Mouse (Mus musculus) macrophage (primary cell): ENCODE results near the gene Cdkn2d. TPM values are rescaled to one million over a fixed set of nuclear protein-coding genes. Genes with fewer than 3 reads are reported as not detected.
"Not testable (repeated sequence)": the region's sequence is repeated elsewhere in the genome, so short reads cannot be mapped to it uniquely, and the experiment has no call there.

ENCODE experiments used
- H3K27ac ChIP-seq: fragments of 350-480 bp; formaldehyde crosslinking; 2 replicates; pipeline ENCODE4 v1.9.0; 2021
- H3K36me3 ChIP-seq: fragments of 350-480 bp; formaldehyde crosslinking; 2 replicates; pipeline ENCODE4 v1.9.0; 2021; ENCODE audit errors: inconsistent target
- H3K4me3 ChIP-seq: fragments of 350-480 bp; formaldehyde crosslinking; 2 replicates; pipeline ENCODE4 v1.9.0; 2021; ENCODE audit errors: inconsistent target
- H3K79me2 ChIP-seq: fragments of 350-480 bp; formaldehyde crosslinking; 2 replicates; pipeline ENCODE4 v1.9.0; 2021; ENCODE audit errors: inconsistent target
- WGBS: methylation state at CpG from one replicate; pipeline ENCODE4 v1.1.7; 2026; ENCODE audit warnings: inconsistent platforms; ENCODE audit not compliant: missing documents; 5-methylcytosine and 5-hydroxymethylcytosine counted together
- polyA plus RNA-seq: library from polyadenylated mRNA; stranded (reverse); fragments of 250-400 nt; gene quantifications from 3 replicates; pipeline ENCODE4 v1.2.4, GENCODE M21; 2018; ENCODE audit warnings: inconsistent platforms

Gene Cdkn2d
- polyA plus RNA-seq, 1 experiment from 2014 or later, result 6.1 TPM

GRCm38 (mm10) chr9:21322917-21323297 lies 31.7 kb upstream of the Cdkn2d start:
- H3K4me3 ChIP-seq, result not testable (repeated sequence)
- WGBS, result 100% methylated on average over 4 of the region's 8 CpGs

GRCm38 (mm10) chr9:21322211-21322916 lies 31.2 kb upstream of the Cdkn2d start:
- H3K27ac ChIP-seq, result no peak overlapping the region

More at GRCm38 (mm10) chr9:21322917-21323297, 31.7 kb upstream of the Cdkn2d start:
- H3K27ac ChIP-seq, H3K36me3 ChIP-seq: not testable (repeated sequence)
- peaks cover 72% of the 10 kb centered on the region for H3K79me2 ChIP-seq

GRCm38 (mm10) chr9:21321513-21321835 lies 30.3 kb upstream of the Cdkn2d start:
- Histone ChIP-seq H3K36me3 (no peaks in the 10 kb centered on the region), H3K4me3 (peak overlapping the region; percentile 84), H3K27ac (peak overlapping the region; percentile 56), H3K79me2 (peaks cover 58% of the 10 kb centered on the region)
- WGBS, result 1% methylated on average over 6 of the region's 6 CpGs

More at GRCm38 (mm10) chr9:21322211-21322916, 31.2 kb upstream of the Cdkn2d start:
- H3K36me3 ChIP-seq, result no peaks in the 10 kb centered on the region
- WGBS, result 51% methylated on average over 19 of the region's 19 CpGs
- H3K4me3 ChIP-seq, result peak overlapping the region; percentile 84; the same call in 1 of the 2 replicates
- H3K79me2 ChIP-seq, result peaks cover 67% of the 10 kb centered on the region

GRCm38 (mm10) chr9:21320619-21321512 lies 29.7 kb upstream of the Cdkn2d start, which contains the start of gene Slc44a2:
TSS of gene Slc44a2 (plus strand) at chr9:21320698.
- peaks cover 52% of the 10 kb centered on the region for H3K79me2 ChIP-seq
- peak within 1 kb of the TSS; percentile 56 for H3K27ac ChIP-seq
- WGBS, result under 1% methylated on average over 52 of the region's 52 CpGs

GRCm38 (mm10) chr9:21320280-21320618 lies 29.0 kb upstream of the Cdkn2d start:
- Histone ChIP-seq H3K79me2 (peaks cover 46% of the 10 kb centered on the region), H3K4me3 (peak overlapping the region; percentile 84; the same call in 1 of the 2 replicates), H3K27ac (no peak overlapping the region), H3K36me3 (no peaks in the 10 kb centered on the region)
- WGBS, result 35% methylated on average over 4 of the region's 4 CpGs

More at GRCm38 (mm10) chr9:21320619-21321512, 29.7 kb upstream of the Cdkn2d start, which contains the start of gene Slc44a2:
- H3K36me3 ChIP-seq, result no peaks in the 10 kb centered on the region
- peak within 1 kb of the TSS; percentile 84 for H3K4me3 ChIP-seq

- Histone ChIP-seq H3K79me2 (peaks cover 38% of the 10 kb centered on the region), H3K4me3 (no peak overlapping the region), H3K27ac (no peak overlapping the region), H3K36me3 (no peaks in the 10 kb centered on the region)
- WGBS, result 98% methylated on average over 3 of the region's 4 CpGs
These were observed 28.3 kb upstream of the Cdkn2d start for GRCm38 (mm10) chr9:21319503-21319902.

GRCm38 (mm10) chr9:21318792-21319191 lies 27.6 kb upstream of the Cdkn2d start:
- Histone ChIP-seq H3K27ac (peak overlapping the region; percentile 15; the same call in 1 of the 2 replicates), H3K4me3 (no peak overlapping the region), H3K79me2 (peaks cover 31% of the 10 kb centered on the region), H3K36me3 (no peaks in the 10 kb centered on the region)
- WGBS, result 41% methylated on average over 6 of the region's 6 CpGs

GRCm38 (mm10) chr9:21316696-21317095 lies 25.5 kb upstream of the Cdkn2d start:
- 11% methylated on average over 7 of the region's 7 CpGs for WGBS
- H3K4me3 ChIP-seq, result no peak overlapping the region

GRCm38 (mm10) chr9:21315421-21315820 lies 24.2 kb upstream of the Cdkn2d start:
- Histone ChIP-seq H3K4me3 (no peak overlapping the region), H3K36me3 (no peaks in the 10 kb centered on the region), H3K27ac (no peak overlapping the region), H3K79me2 (no peaks in the 10 kb centered on the region)
- WGBS, result 88% methylated on average over 5 of the region's 5 CpGs

More at GRCm38 (mm10) chr9:21316696-21317095, 25.5 kb upstream of the Cdkn2d start:
- H3K27ac ChIP-seq, result peak overlapping the region; percentile 25
- H3K79me2 ChIP-seq, result peaks cover 10% of the 10 kb centered on the region
- H3K36me3 ChIP-seq, result no peaks in the 10 kb centered on the region

GRCm38 (mm10) chr9:21314367-21315140 lies 23.3 kb upstream of the Cdkn2d start:
- no peak overlapping the region for H3K4me3 ChIP-seq
- no peak overlapping the region for H3K27ac ChIP-seq
- no peaks in the 10 kb centered on the region for H3K79me2 ChIP-seq
- H3K36me3 ChIP-seq, result no peaks in the 10 kb centered on the region
- 97% methylated on average over 9 of the region's 9 CpGs for WGBS

GRCm38 (mm10) chr9:21313394-21313793 lies 22.2 kb upstream of the Cdkn2d start:
- Histone ChIP-seq H3K36me3 (no peaks in the 10 kb centered on the region), H3K4me3 (no peak overlapping the region), H3K79me2 (no peaks in the 10 kb centered on the region), H3K27ac (no peak overlapping the region)
- 9% methylated on average over 11 of the region's 11 CpGs for WGBS

- Histone ChIP-seq H3K79me2 (no peaks in the 10 kb centered on the region), H3K36me3 (no peaks in the 10 kb centered on the region), H3K27ac (no peak within 1 kb of the TSS), H3K4me3 (no peak within 1 kb of the TSS)
- WGBS, result 61% methylated on average over 35 of the region's 35 CpGs
These were observed 20.9 kb upstream of the Cdkn2d start, which contains the start of gene Ap1m2 for GRCm38 (mm10) chr9:21312134-21312533. TSS of gene Ap1m2 (minus strand) at chr9:21312337.

GRCm38 (mm10) chr9:21311695-21312094 lies 20.5 kb upstream of the Cdkn2d start:
- no peaks in the 10 kb centered on the region for H3K79me2 ChIP-seq
- H3K4me3 ChIP-seq, result no peak overlapping the region
- no peak overlapping the region for H3K27ac ChIP-seq
- H3K36me3 ChIP-seq, result no peaks in the 10 kb centered on the region
- 89% methylated on average over 7 of the region's 7 CpGs for WGBS

- 65% methylated on average over 13 of the region's 15 CpGs for WGBS
- H3K79me2 ChIP-seq, result no peaks in the 10 kb centered on the region
- H3K27ac ChIP-seq, result no peak overlapping the region
- no peak overlapping the region for H3K4me3 ChIP-seq
- H3K36me3 ChIP-seq, result no peaks in the 10 kb centered on the region
These were observed 18.0 kb upstream of the Cdkn2d start for GRCm38 (mm10) chr9:21309150-21309741.
